Mouse (Mus musculus): ENCODE measurements at regions not wholly inside any gene's neighbourhood (a gene's known extent, or its start where the extent isn't known, plus 50 kb on each side); places are given as distances from the start of the nearest gene placed in this dataset.

- no peak for TF ChIP-seq CTCF (IDR thresholded peaks at IDR 0.05)
- TF ChIP-seq EP300 (IDR thresholded peaks at IDR 0.05; ENCODE audit: insufficient read depth, low read depth, low read length) = no peak
Measured at GRCm38 (mm10) chr1:90337876-90338316, 134.1 kb downstream of the Ackr3 start.

All from heart, adult 2 months (tissue).